Mouse (Mus musculus) CD4-positive, CD25-positive, alpha-beta regulatory T cell, adult 4 months (primary cell): Measurements from ENCODE around the gene Cemip2. TPM values are rescaled to one million over a fixed set of nuclear protein-coding genes. Genes with fewer than 3 reads are reported as not detected.
A peak's percentile ranks its signal among the peaks of the same experiment; 100 is the strongest.

ENCODE experiments used
- ATAC-seq: one replicate; pipeline ENCODE4 v1.8.0; 2017
- polyA plus RNA-seq, 2 experiments: library from polyadenylated mRNA; unstranded; fragments of 100-300 nt; shearing (Covaris generic); gene quantifications; one replicate each; pipeline ENCODE4 v1.2.1; 2017

Cemip2 gene
- 1 to 10 TPM; 4.5 to 5.4 TPM for polyA plus RNA-seq

DNA sequence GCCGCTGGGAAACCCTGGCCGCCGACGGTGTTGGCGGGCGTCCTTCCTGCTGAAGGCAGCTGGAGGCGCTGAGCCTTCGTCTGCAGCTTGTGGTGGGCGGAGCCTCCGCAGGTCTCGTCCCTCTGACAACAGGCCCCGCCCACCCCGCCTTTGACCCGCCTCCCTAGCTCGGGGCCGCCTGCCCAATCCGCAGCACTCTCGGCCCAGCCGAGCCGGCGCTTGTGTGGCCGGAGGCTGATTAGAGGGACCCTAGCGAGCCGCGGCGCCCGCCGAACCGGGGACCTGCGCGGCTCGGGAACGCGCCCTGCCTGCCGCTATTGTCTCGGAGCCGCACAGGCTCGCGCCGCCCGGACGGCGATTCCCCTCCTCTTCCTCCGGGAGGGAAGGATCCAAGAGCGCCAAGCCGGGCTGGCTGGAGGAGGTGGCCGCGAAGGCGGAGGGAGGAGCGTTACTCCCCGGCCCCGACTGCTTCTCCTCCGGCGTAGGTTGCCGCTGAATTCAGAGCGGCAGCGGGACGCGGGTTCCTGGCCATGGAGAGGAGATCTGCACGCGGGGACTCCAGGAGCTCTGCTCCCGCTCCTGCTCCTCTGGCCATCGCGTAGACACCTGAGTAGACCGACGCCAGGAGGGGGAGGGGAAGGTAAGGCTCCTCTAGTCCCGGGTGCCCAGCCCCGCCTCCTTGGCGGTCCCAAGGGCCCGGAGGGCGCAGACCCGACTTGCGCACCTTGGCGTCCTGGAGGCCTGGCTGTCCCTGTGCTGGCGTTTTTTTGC, at the start of gene Cemip2:
Cemip2 (plus strand) TSS at position 196 of the 771 bp plus-strand sequence.
- peak; percentile 90 for ATAC-seq

- ATAC-seq = no peak
These were observed 49.8 kb upstream of the Cemip2 start for GRCm38 (mm10) chr19:21728342-21728741.

- ATAC-seq = no peak
These were observed 46.3 kb upstream of the Cemip2 start for GRCm38 (mm10) chr19:21731887-21732286.

GRCm38 (mm10) chr19:21733176-21733575, 45.0 kb upstream of the Cemip2 start:
- ATAC-seq = no peak

- no peak for ATAC-seq
These were observed 44.0 kb upstream of the Cemip2 start for GRCm38 (mm10) chr19:21734112-21734511.

DNA sequence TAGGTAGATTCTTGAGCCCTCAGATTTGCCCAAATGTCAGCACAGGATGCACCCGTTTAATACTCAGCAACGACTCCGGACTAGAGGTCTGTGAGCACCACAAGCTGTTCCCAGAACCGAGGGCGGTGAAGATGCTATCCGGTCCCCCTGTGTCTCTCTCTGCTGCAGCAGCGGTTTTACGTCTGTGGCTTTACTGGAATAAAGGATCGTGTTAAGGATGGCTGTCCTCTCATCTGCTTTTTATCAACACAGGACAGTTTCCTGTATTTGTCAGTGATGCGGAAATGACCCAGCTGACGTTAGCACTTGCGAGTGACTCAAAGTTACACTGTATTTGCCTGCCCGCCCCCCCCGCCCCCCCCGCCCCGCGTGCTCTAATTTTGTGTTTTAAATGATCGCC, 40.7 kb upstream of the Cemip2 start:
- peak; percentile 98 for ATAC-seq

- ATAC-seq = peak; percentile 19
These were observed 40.1 kb upstream of the Cemip2 start for GRCm38 (mm10) chr19:21737881-21738590.

DNA sequence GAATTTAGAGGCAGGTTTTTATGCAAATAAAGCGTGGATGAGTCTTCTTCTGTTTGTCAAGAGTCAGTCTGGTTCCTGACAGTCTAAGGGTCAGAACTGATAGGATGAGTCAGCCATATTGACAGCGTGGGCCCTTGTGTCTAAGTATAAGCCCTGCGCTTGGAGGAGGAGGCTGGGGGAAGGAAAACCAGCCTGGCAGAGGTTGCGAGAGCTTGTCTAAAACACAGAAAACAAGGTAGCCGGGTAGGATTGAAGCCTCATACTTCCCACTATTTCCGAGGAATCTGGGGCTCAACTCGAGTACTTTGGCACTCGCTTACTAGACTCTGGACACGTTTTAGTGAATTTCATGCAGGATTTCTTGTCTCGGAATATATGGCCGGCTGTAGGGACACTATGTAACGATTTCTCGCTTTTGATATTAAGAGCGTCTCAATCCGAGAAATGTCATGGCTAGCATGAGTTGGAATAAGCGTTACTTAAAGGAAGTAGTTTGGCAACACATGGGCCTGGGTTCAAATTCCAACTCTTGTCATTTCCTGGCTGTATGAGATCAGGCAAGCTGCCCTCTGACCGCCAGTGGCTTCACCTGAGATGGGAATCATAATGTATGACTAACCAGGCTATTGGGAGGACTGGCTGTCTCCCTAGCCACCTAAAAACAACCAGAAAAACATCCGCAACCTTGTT, 39.4 kb upstream of the Cemip2 start:
- ATAC-seq = no peak

DNA sequence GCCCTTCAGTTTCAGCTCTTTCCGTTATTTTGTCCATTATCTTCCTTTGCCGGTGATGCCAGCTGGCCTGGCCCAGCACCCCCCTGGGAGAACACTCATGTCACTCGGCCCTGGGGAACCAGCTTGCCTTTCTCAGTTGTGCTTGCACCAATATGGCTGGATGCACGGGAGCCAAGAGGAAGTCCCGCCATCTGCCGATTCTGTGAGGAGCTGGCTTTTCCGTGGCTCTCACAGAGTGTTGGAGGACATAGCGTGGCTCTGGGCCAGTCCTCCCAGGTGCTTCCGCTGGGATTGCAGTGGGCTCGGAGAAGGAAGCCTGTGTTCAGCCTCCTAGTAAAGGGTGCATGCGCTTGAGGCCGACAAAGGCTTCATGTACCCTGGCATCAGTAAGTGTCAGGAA, 36.0 kb upstream of the Cemip2 start:
- ATAC-seq = no peak

GRCm38 (mm10) chr19:21745586-21745985, 32.6 kb upstream of the Cemip2 start:
- no peak for ATAC-seq

- peak; percentile 81 for ATAC-seq
These were observed 30.8 kb upstream of the Cemip2 start for GRCm38 (mm10) chr19:21747356-21747755.

DNA sequence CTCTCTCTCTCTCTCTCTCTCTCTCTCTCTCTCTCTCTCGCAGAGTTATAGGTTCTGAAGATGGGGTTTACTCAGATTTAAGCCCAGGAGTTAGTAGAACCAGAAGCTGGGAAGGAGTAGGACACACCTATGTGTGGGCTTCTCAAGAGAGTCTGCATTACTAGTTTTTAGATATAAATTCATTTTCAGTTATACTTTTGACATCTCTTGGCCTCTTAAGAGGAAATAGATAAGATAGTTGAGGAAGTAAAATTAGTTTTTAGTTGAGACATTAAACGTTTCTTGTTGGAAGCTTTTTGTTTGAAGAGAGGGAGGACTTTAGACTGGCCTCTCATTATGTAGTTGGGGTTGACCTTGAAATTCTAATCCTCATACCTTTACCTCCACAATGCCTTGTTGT, 28.0 kb upstream of the Cemip2 start:
- no peak for ATAC-seq

DNA sequence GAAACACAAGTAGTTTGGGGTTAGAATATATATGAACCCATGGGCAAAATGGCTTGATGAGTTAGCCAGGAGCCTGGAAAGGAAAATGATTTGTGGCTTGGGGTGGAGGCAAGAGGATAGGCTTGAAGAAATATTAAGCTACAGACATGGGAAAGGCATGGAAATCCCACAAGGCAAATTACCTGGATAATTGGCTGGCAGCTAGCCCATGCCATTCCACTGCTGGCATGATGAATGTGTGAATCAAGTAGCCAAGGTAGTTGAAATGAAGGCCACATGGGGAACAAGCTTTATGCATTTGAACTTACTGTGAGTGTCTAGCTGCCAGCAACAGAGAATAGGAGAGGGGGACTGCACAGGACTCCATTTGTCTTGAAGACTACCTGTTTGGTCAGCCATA, 16.5 kb upstream of the Cemip2 start:
- ATAC-seq = no peak

DNA sequence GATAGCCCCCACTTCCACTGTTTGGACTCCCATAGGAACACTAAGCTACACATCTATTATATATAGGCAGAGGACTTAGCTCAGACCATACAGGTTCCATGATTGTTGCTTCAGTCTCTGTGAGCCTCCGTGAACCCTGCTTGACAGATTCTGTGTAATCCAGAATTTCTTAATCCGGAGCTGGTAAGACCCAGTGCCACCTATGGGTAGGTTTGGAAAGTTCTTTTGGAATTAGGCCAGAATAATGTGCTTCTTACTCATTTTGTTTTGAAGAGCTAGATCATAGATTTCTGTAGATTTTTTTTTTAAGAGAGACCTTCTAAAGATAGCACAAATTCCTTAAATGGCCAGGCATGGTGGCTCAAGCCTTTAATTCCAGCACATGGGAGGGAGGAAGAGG, 14.1 kb upstream of the Cemip2 start:
- ATAC-seq = no peak

GRCm38 (mm10) chr19:21764738-21765137, 13.4 kb upstream of the Cemip2 start:
- ATAC-seq = no peak

DNA sequence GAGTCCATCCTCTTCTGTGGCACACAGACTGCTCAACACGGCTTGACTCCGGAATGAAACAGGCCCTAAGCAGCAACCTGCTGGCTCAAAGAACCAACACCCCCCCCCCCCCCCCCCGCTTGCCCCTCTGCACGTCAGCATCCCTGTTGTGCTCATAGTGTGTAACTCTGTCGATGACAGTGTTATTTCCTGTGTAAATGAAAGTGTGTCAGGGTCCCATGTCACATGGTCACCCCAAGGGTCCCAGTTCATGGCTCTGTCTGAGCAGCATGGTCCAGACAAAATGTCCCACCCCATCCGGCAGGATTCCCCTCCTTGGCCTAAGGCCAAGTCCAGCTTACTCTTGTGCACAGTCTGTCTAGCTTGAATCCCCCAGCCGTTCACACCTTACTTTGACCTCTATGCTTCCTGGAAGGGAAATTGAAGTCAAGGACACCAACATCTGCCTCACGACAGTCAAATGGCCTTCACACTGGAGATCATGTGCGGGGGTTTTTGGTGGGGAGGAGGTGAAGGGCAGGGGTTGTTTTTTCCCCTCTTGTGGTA, 10.6 kb upstream of the Cemip2 start:
- no peak for ATAC-seq

DNA sequence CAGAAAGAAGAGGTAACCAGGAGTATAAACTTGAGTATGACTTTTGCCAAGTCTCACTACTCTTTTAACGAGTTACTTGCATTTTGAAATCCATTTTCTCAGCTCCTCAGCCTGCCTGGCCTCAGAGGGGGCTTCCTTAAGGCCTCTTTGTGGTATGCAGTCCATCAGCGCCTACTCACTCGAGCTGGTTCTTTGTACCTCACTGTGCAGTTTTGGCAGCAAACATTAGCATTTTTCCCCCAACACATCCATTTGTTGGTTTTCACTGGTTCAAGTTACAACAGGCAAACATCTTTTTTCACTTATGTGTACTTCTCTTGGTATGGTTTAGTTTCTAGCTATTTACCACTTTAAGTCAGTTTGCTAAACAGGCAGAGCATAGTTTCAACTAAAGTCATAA, 8.3 kb upstream of the Cemip2 start:
- ATAC-seq = no peak

GRCm38 (mm10) chr19:21771586-21771985, 6.6 kb upstream of the Cemip2 start:
- peak; percentile 41 for ATAC-seq

GRCm38 (mm10) chr19:21773621-21774020, 4.5 kb upstream of the Cemip2 start:
- no peak for ATAC-seq

- no peak for ATAC-seq
These were observed 2.5 kb upstream of the Cemip2 start for GRCm38 (mm10) chr19:21775629-21776028.

DNA sequence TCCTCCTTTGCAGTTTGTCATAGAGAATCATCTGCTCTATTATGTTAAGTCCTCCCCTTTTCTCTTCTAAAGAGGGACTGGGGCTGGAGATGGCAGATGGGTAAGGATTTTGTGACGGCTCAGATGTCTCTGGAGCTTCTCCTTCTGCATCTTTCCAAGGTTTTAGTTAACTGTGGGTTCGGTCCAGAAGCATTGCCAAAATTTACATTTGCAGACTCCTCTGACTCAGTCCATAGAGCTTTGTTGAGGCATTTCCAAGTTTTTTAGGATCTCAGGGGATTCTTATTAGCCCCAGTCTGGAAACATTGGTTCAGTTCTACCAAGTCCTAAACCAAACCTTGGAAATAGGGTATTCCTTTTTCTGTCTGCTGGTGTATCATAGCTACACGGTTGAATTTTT, 1.5 kb upstream of the Cemip2 start:
- no peak for ATAC-seq

GRCm38 (mm10) chr19:21777171-21777731, 891 bp upstream of the Cemip2 start:
- no peak for ATAC-seq

- no peak for ATAC-seq
These were observed 964 bp downstream of the Cemip2 start for GRCm38 (mm10) chr19:21779106-21779505.
